Mouse (Mus musculus): ENCODE results near the gene Zbtb37. TPM values are rescaled to one million over a fixed set of nuclear protein-coding genes. Genes with fewer than 3 reads are reported as not detected.
A peak's percentile ranks its signal among the peaks of the same experiment; 100 is the strongest.

Zbtb37 gene
- polyA plus RNA-seq, 1 experiment from 2014 or later, result 9.0 TPM

- Histone ChIP-seq H3K36me3 (peaks cover 34% of the 10 kb centered on the region), H3K4me2 (no peak overlapping the region), H3K4me3 (no peak overlapping the region), H3K9me3 (no peaks in the 10 kb centered on the region), H3K9ac (no peak overlapping the region), H3K27me3 (no peaks in the 10 kb centered on the region), H3K27ac (peak overlapping the region; percentile 67), H3K4me1 (peaks cover 6% of the 10 kb centered on the region; the same call in 1 of the 2 replicates)
- peak; percentile 53; the same call in 1 of the 2 replicates for ATAC-seq (ENCODE audit: borderline replicate concordance, extremely low read depth, low FRiP score, low TSS enrichment)
- 8% methylated on average over 3 of the region's 3 CpGs for WGBS
Measured at GRCm38 (mm10) chr1:161039741-161040425, 5.2 kb upstream of the Zbtb37 start.

GRCm38 (mm10) chr1:161038968-161039721 lies 4.5 kb upstream of the Zbtb37 start:
- ATAC-seq (ENCODE audit: borderline replicate concordance, extremely low read depth, low FRiP score, low TSS enrichment), result no peak
- Histone ChIP-seq H3K27me3 (no peaks in the 10 kb centered on the region), H3K9me3 (no peaks in the 10 kb centered on the region), H3K4me3 (no peak overlapping the region), H3K4me2 (no peak overlapping the region), H3K27ac (no peak overlapping the region), H3K36me3 (peaks cover 27% of the 10 kb centered on the region), H3K9ac (no peak overlapping the region), H3K4me1 (peaks cover 6% of the 10 kb centered on the region; the same call in 1 of the 2 replicates)
- WGBS, result 14% methylated on average over 3 of the region's 3 CpGs

- no peaks in the 10 kb centered on the region for H3K27me3 ChIP-seq
- H3K4me1 ChIP-seq, result peaks cover 14% of the 10 kb centered on the region; the same call in 1 of the 2 replicates
- H3K4me2 ChIP-seq, result peak overlapping the region; percentile 67
- H3K36me3 ChIP-seq, result peaks cover 24% of the 10 kb centered on the region
- 0 out of 2 replicates have a peak overlapping the region, but pooled peaks have one; percentile 3 for H3K27ac ChIP-seq
- no peak for ATAC-seq (ENCODE audit: borderline replicate concordance, extremely low read depth, low FRiP score, low TSS enrichment)
- no peak overlapping the region for H3K9ac ChIP-seq
- H3K9me3 ChIP-seq, result no peaks in the 10 kb centered on the region
- WGBS, result 27% methylated on average over 3 of the region's 3 CpGs
- peak overlapping the region; percentile 64 for H3K4me3 ChIP-seq
Measured at GRCm38 (mm10) chr1:161038004-161038403, 3.4 kb upstream of the Zbtb37 start.

GRCm38 (mm10) chr1:161037599-161037998 lies 3.0 kb upstream of the Zbtb37 start:
- H3K4me1 ChIP-seq, result peaks cover 17% of the 10 kb centered on the region; the same call in 1 of the 2 replicates
- H3K27me3 ChIP-seq, result no peaks in the 10 kb centered on the region
- 15% methylated on average over 3 of the region's 3 CpGs for WGBS
- peak overlapping the region; percentile 64 for H3K4me3 ChIP-seq
- H3K9me3 ChIP-seq, result no peaks in the 10 kb centered on the region
- H3K27ac ChIP-seq, result no peak overlapping the region; the same call in 1 of the 2 replicates
- H3K9ac ChIP-seq, result peak overlapping the region; percentile 31
- peaks cover 24% of the 10 kb centered on the region for H3K36me3 ChIP-seq
- ATAC-seq (ENCODE audit: borderline replicate concordance, extremely low read depth, low FRiP score, low TSS enrichment), result no peak
- peak overlapping the region; percentile 67 for H3K4me2 ChIP-seq

GRCm38 (mm10) chr1:161037026-161037425 lies 2.4 kb upstream of the Zbtb37 start:
- no peak for ATAC-seq (ENCODE audit: borderline replicate concordance, extremely low read depth, low FRiP score, low TSS enrichment)
- Histone ChIP-seq H3K27ac (peak overlapping the region; percentile 82; the same call in 1 of the 2 replicates), H3K9me3 (no peaks in the 10 kb centered on the region), H3K27me3 (no peaks in the 10 kb centered on the region), H3K36me3 (peaks cover 25% of the 10 kb centered on the region), H3K4me3 (peak overlapping the region; percentile 64), H3K9ac (peak overlapping the region; percentile 90), H3K4me1 (peaks cover 17% of the 10 kb centered on the region; the same call in 1 of the 2 replicates), H3K4me2 (peak overlapping the region; percentile 67)
- WGBS, result 0% methylated on average over 1 of the region's 1 CpGs

GRCm38 (mm10) chr1:161036411-161036841 lies 1.8 kb upstream of the Zbtb37 start:
- H3K36me3 ChIP-seq, result peaks cover 31% of the 10 kb centered on the region
- H3K27ac ChIP-seq, result peak overlapping the region; percentile 82
- peak overlapping the region; percentile 90 for H3K9ac ChIP-seq
- ATAC-seq (ENCODE audit: borderline replicate concordance, extremely low read depth, low FRiP score, low TSS enrichment), result no peak
- peaks cover 17% of the 10 kb centered on the region; the same call in 1 of the 2 replicates for H3K4me1 ChIP-seq
- WGBS, result under 1% methylated on average over 5 of the region's 5 CpGs
- peak overlapping the region; percentile 67 for H3K4me2 ChIP-seq
- no peaks in the 10 kb centered on the region for H3K27me3 ChIP-seq
- peak overlapping the region; percentile 64 for H3K4me3 ChIP-seq
- H3K9me3 ChIP-seq, result no peaks in the 10 kb centered on the region

- peak overlapping the region; percentile 64 for H3K4me3 ChIP-seq
- H3K27ac ChIP-seq, result peak overlapping the region; percentile 82
- peaks cover 34% of the 10 kb centered on the region for H3K36me3 ChIP-seq
- H3K9me3 ChIP-seq, result no peaks in the 10 kb centered on the region
- peak overlapping the region; percentile 90 for H3K9ac ChIP-seq
- no peaks in the 10 kb centered on the region for H3K27me3 ChIP-seq
- peaks cover 17% of the 10 kb centered on the region; the same call in 1 of the 2 replicates for H3K4me1 ChIP-seq
- WGBS, result 0% methylated on average over 6 of the region's 6 CpGs
- no peak for ATAC-seq (ENCODE audit: borderline replicate concordance, extremely low read depth, low FRiP score, low TSS enrichment)
- H3K4me2 ChIP-seq, result peak overlapping the region; percentile 67
Measured at GRCm38 (mm10) chr1:161035786-161036404, 1.2 kb upstream of the Zbtb37 start.

- peaks cover 17% of the 10 kb centered on the region; the same call in 1 of the 2 replicates for H3K4me1 ChIP-seq
- H3K27ac ChIP-seq, result peak overlapping the region; percentile 82
- 0% methylated on average over 14 of the region's 14 CpGs for WGBS
- no peaks in the 10 kb centered on the region for H3K9me3 ChIP-seq
- H3K4me3 ChIP-seq, result peak overlapping the region; percentile 64
- H3K4me2 ChIP-seq, result peak overlapping the region; percentile 67
- ATAC-seq (ENCODE audit: borderline replicate concordance, extremely low read depth, low FRiP score, low TSS enrichment), result peak; percentile 4; the same call in 1 of the 2 replicates
- peaks cover 37% of the 10 kb centered on the region for H3K36me3 ChIP-seq
- H3K9ac ChIP-seq, result peak overlapping the region; percentile 90
- no peaks in the 10 kb centered on the region for H3K27me3 ChIP-seq
Measured at GRCm38 (mm10) chr1:161035281-161035785, 684 bp upstream of the Zbtb37 start.

- Histone ChIP-seq H3K27ac (peak overlapping the region; percentile 98), H3K4me2 (peak overlapping the region; percentile 66), H3K9me3 (no peaks in the 10 kb centered on the region), H3K36me3 (peaks cover 42% of the 10 kb centered on the region), H3K4me1 (peaks cover 17% of the 10 kb centered on the region; the same call in 1 of the 2 replicates), H3K9ac (peak overlapping the region; percentile 90), H3K4me3 (peak overlapping the region; percentile 64), H3K27me3 (no peaks in the 10 kb centered on the region)
- WGBS, result under 1% methylated on average over 21 of the region's 21 CpGs
- no peak; the same call in 1 of the 2 replicates for ATAC-seq (ENCODE audit: borderline replicate concordance, extremely low read depth, low FRiP score, low TSS enrichment)
Measured at GRCm38 (mm10) chr1:161033856-161034434, 704 bp downstream of the Zbtb37 start.

GRCm38 (mm10) chr1:161032345-161032744 lies 2.3 kb downstream of the Zbtb37 start:
- Histone ChIP-seq H3K27ac (no peak overlapping the region), H3K27me3 (no peaks in the 10 kb centered on the region), H3K4me3 (no peak overlapping the region), H3K36me3 (peaks cover 27% of the 10 kb centered on the region), H3K9me3 (no peaks in the 10 kb centered on the region), H3K4me2 (no peak overlapping the region), H3K9ac (no peak overlapping the region), H3K4me1 (peaks cover 14% of the 10 kb centered on the region; the same call in 1 of the 2 replicates)
- no peak for ATAC-seq (ENCODE audit: borderline replicate concordance, extremely low read depth, low FRiP score, low TSS enrichment)
- WGBS, result 91% methylated on average over 7 of the region's 7 CpGs

- no peaks in the 10 kb centered on the region for H3K9me3 ChIP-seq
- no peak overlapping the region for H3K4me3 ChIP-seq
- peaks cover 31% of the 10 kb centered on the region for H3K36me3 ChIP-seq
- no peak overlapping the region for H3K4me2 ChIP-seq
- peaks cover 12% of the 10 kb centered on the region; the same call in 1 of the 2 replicates for H3K4me1 ChIP-seq
- WGBS, result 89% methylated on average over 9 of the region's 9 CpGs
- no peak overlapping the region for H3K9ac ChIP-seq
- H3K27ac ChIP-seq, result no peak overlapping the region
- no peaks in the 10 kb centered on the region for H3K27me3 ChIP-seq
- no peak for ATAC-seq (ENCODE audit: borderline replicate concordance, extremely low read depth, low FRiP score, low TSS enrichment)
Measured at GRCm38 (mm10) chr1:161031881-161032280, 2.8 kb downstream of the Zbtb37 start.

Measured in lung, embryonic 15.5 days (tissue).